Mouse (Mus musculus): Measurements from ENCODE around the gene Shisa2.

DNA sequence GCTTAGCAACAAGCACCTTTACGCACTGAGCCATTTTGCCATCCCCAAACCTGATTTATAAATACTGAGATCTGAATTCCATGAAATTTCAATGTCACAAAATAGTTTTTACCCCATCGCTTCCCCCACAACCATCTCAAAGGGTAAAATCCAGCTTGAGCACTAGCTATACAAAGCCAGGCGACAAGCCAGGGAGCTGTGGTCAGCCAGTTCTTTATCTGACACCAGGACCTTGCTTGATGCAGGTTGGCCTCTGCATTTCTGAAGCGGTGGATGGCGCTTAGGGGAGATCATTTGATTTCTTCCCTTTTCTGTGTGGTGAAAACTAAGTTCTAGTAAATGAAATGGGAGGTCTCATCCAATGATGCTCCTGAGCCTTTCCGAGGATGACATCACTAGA lies 7.0 kb downstream of the Shisa2 start:
- TF ChIP-seq GATA1 (IDR thresholded peaks at IDR 0.05; ENCODE audit: low read length) = no peak
- TF ChIP-seq TAL1 (IDR thresholded peaks at IDR 0.05; ENCODE audit: low read length) = no peak
